Mouse (Mus musculus) hindbrain, embryonic 16.5 days (tissue): ENCODE results near the gene Isl2. TPM values are rescaled to one million over a fixed set of nuclear protein-coding genes. Genes with fewer than 3 reads are reported as not detected.

ENCODE experiments used
- ATAC-seq: fragments of 200-750 bp; cut with Nextera tagmentation; 2 replicates; pipeline ENCODE4 v1.8.0; 2017; ENCODE audit warnings: moderate TSS enrichment, moderate library complexity
- H3K27ac ChIP-seq: fragments of 300-500 bp; sonication (generic); 2 replicates; pipeline ENCODE4 v1.5.1; 2014; ENCODE audit warnings: low read depth, mild to moderate bottlenecking, control low read depth, low read length, moderate library complexity
- H3K27me3 ChIP-seq: fragments of 300-500 bp; sonication (generic); replicated peaks from 2 replicates; pipeline ENCODE4 v1.6.1; 2014; ENCODE audit warnings: low read length; ENCODE audit not compliant: control insufficient read depth, insufficient read depth
- H3K36me3 ChIP-seq: fragments of 300-500 bp; sonication (generic); 2 replicates; pipeline ENCODE4 v1.6.1; 2014; ENCODE audit warnings: mild to moderate bottlenecking, low read length, moderate library complexity, mixed read lengths; ENCODE audit not compliant: control insufficient read depth, insufficient read depth
- H3K4me1 ChIP-seq: fragments of 300-500 bp; sonication (generic); 2 replicates; pipeline ENCODE4 v1.6.1; 2014; ENCODE audit warnings: low read depth, low read length; ENCODE audit not compliant: control insufficient read depth, insufficient read depth
- H3K4me2 ChIP-seq: fragments of 300-500 bp; sonication (generic); 2 replicates; pipeline ENCODE4 v1.6.1; 2014; ENCODE audit warnings: mild to moderate bottlenecking, low read length, control low read depth, moderate library complexity
- H3K4me3 ChIP-seq: fragments of 300-500 bp; sonication (generic); 2 replicates; pipeline ENCODE4 v1.5.1; 2014; ENCODE audit warnings: mild to moderate bottlenecking, low read length, control low read depth, moderate library complexity
- H3K9ac ChIP-seq: fragments of 300-500 bp; sonication (generic); 2 replicates; pipeline ENCODE4 v1.6.1; 2014; ENCODE audit warnings: low read depth, mild to moderate bottlenecking, control low read depth, low read length, moderate library complexity
- H3K9me3 ChIP-seq: fragments of 300-500 bp; sonication (generic); 2 replicates; pipeline ENCODE4 v1.6.1; 2014; ENCODE audit warnings: mild to moderate bottlenecking, low read length, moderate library complexity; ENCODE audit not compliant: control insufficient read depth
- WGBS: fragments of 180-500 bp; shearing (Covaris S2); extraction: QIAGEN DNeasy Blood & Tissue Kit; methylation state at CpG from one replicate; pipeline ENCODE4 v1.1.7; 2014; 5-methylcytosine and 5-hydroxymethylcytosine counted together
- polyA plus RNA-seq: library from polyadenylated mRNA; unstranded; fragments of >200 nt; fragmentation: Nextera tagmentation; extraction: Ambion mirVana; gene quantifications from 2 replicates; pipeline ENCODE4 v1.2.1, GENCODE M21; 2015

Isl2 gene
- polyA plus RNA-seq, 1 experiment from 2014 or later = 1.8 TPM

GRCm38 (mm10) chr9:55571071-55571470 lies 32.6 kb downstream of the Isl2 start:
- H3K9me3 ChIP-seq = no peaks in the 10 kb centered on the region
- no peak overlapping the region for H3K4me2 ChIP-seq
- H3K27ac ChIP-seq = no peak overlapping the region
- no peak overlapping the region for H3K9ac ChIP-seq
- H3K4me3 ChIP-seq = no peak overlapping the region
- H3K4me1 ChIP-seq = no peaks in the 10 kb centered on the region
- 77% methylated on average over 1 of the region's 1 CpGs for WGBS
- no peaks in the 10 kb centered on the region for H3K27me3 ChIP-seq
- no peaks in the 10 kb centered on the region for H3K36me3 ChIP-seq
- no peak for ATAC-seq

- H3K4me1 ChIP-seq = no peaks in the 10 kb centered on the region
- no peak overlapping the region for H3K9ac ChIP-seq
- no peaks in the 10 kb centered on the region for H3K27me3 ChIP-seq
- no peak overlapping the region for H3K4me2 ChIP-seq
- H3K36me3 ChIP-seq = no peaks in the 10 kb centered on the region
- ATAC-seq = no peak
- no peak overlapping the region for H3K27ac ChIP-seq
- H3K9me3 ChIP-seq = no peaks in the 10 kb centered on the region
- no peak overlapping the region for H3K4me3 ChIP-seq
- 79% methylated on average over 1 of the region's 1 CpGs for WGBS
These were observed 38.1 kb downstream of the Isl2 start for GRCm38 (mm10) chr9:55576571-55576970.

GRCm38 (mm10) chr9:55581414-55581813 lies 42.9 kb downstream of the Isl2 start:
- Histone ChIP-seq H3K27me3 (no peaks in the 10 kb centered on the region), H3K4me3 (no peak overlapping the region), H3K27ac (no peak overlapping the region), H3K4me2 (no peak overlapping the region), H3K9ac (no peak overlapping the region), H3K9me3 (no peaks in the 10 kb centered on the region), H3K4me1 (no peaks in the 10 kb centered on the region), H3K36me3 (no peaks in the 10 kb centered on the region; the same call in 1 of the 2 replicates)
- WGBS = 24% methylated on average over 3 of the region's 3 CpGs
- no peak for ATAC-seq

GRCm38 (mm10) chr9:55586141-55586540 lies 47.7 kb downstream of the Isl2 start:
- Histone ChIP-seq H3K36me3 (no peaks in the 10 kb centered on the region; the same call in 1 of the 2 replicates), H3K9me3 (no peaks in the 10 kb centered on the region), H3K27ac (no peak overlapping the region), H3K9ac (no peak overlapping the region), H3K4me3 (no peak overlapping the region), H3K4me2 (no peak overlapping the region), H3K4me1 (no peaks in the 10 kb centered on the region), H3K27me3 (no peaks in the 10 kb centered on the region)
- WGBS = 91% methylated on average over 6 of the region's 6 CpGs
- no peak for ATAC-seq

Other genes starting within 250 kb of the Isl2 start
- 1.6 and 1.7 TPM in 2 replicates for gene Nrg4, start 211.8 kb upstream of the Isl2 start, polyA plus RNA-seq
- gene Tmem266, start 211.8 kb upstream of the Isl2 start, polyA plus RNA-seq = 6.0 and 6.5 TPM in 2 replicates
- 99.7 and 111 TPM in 2 replicates for gene Etfa, start 26.4 kb upstream of the Isl2 start, polyA plus RNA-seq